In the genomic region with DNA sequence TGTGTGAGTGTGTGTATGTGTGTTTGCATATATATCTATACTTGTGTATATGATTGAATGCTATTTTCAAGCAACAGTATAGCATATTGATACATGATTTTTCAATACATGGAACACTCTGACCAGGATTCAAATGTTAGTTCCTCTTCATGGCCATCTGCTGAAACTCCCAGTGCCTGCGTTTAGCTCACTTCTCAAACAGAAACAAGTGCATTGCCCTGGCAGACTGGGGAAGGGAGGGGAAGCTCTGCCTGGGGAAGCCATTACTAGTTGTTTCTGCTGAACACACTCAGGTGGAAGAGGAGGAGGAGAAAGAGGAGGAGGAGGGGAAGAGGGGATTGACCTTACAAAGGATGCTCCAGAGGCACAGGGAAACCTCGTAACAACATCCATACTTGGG, we compare ENCODE assay signal across 25 mouse cellular contexts. TPM values are rescaled to one million over a fixed set of nuclear protein-coding genes. Genes with fewer than 3 reads are reported as not detected.
A peak's percentile ranks its signal among the peaks of the same experiment; 100 is the strongest.
DNase-seq lines count a peak whose midpoint lies in the region; ATAC-seq and TF ChIP-seq lines count a peak whose summit lies in the region.
"Had no signal": no experiment of that assay in that cellular context is flagged by ENCODE, and none has a peak within 500 bp of the region (broad histone marks: within the 10 kb centered on the region; RNA-seq: fewer than 3 reads in every experiment).

No protein-coding gene starts in this region.

- H3K4me3 ChIP-seq in liver, adult 2 months (ENCODE audit: insufficient read depth, low read depth, low read length): no peak overlapping the region
- no peak overlapping the region for H3K4me3 ChIP-seq in liver, postnatal 0 days (ENCODE audit: low read depth, low read length)
- H3K4me3 ChIP-seq: forebrain, embryonic 10.5 days; forebrain, embryonic 13.5 days; heart, adult 2 months; heart, embryonic 10.5 days; heart, embryonic 13.5 days; hindbrain, embryonic 12.5 days; hindbrain, embryonic 15.5 days had no signal

- TF ChIP-seq CTCF in liver, adult 2 months (IDR thresholded peaks at IDR 0.05; ENCODE audit: low read depth, low read length): no peak
- no peak for TF ChIP-seq CTCF in liver, postnatal 0 days (IDR thresholded peaks at IDR 0.05; ENCODE audit: low read depth)

- H3K79me2 ChIP-seq in liver, adult 2 months (ENCODE audit: control insufficient read depth, insufficient read depth, low read length): no peaks in the 10 kb centered on the region

- no peak overlapping the region for H3K4me2 ChIP-seq in liver, postnatal 0 days (ENCODE audit: low read depth, low read length)
- H3K4me2 ChIP-seq: forebrain, embryonic 13.5 days; heart, embryonic 13.5 days; hindbrain, embryonic 12.5 days; hindbrain, embryonic 15.5 days had no signal

- DNase-seq in heart, adult 11 months: peak; percentile 85
- DNase-seq in heart, postnatal 14 days: no peak
- DNase-seq in liver, adult 2 months (ENCODE audit: extremely low read depth, low read depth, low spot score): no peak
- no peak for DNase-seq in liver, postnatal 0 days
- DNase-seq in induced T-regulatory cell, adult 2 months (ENCODE audit: low read depth): peak; percentile 21
- DNase-seq in adrenal gland, postnatal 36 days: no peak
- DNase-seq: adrenal gland, postnatal 10 days; cerebellum, adult 11 months; cerebellum, adult 2 months; cerebellum, postnatal 10 days; gastrocnemius, postnatal 25 days; heart, adult 2 months had no signal

- H3K4me1 ChIP-seq in liver, adult 2 months (ENCODE audit: control insufficient read depth, insufficient read depth, low read length): no peaks in the 10 kb centered on the region
- no peaks in the 10 kb centered on the region for H3K4me1 ChIP-seq in liver, postnatal 0 days (ENCODE audit: insufficient read depth)
- H3K4me1 ChIP-seq: forebrain, embryonic 13.5 days had no signal

- no peak for TF ChIP-seq EP300 in liver, postnatal 0 days (IDR thresholded peaks at IDR 0.05; ENCODE audit: low read depth)

- peak overlapping the region; percentile 21; the same call in 1 of the 2 replicates for H3K27ac ChIP-seq in liver, adult 2 months (replicated peaks; ENCODE audit: insufficient read depth, low read depth, low read length)
- no peak overlapping the region for H3K27ac ChIP-seq in liver, postnatal 0 days (ENCODE audit: low read depth)
- H3K27ac ChIP-seq: forebrain, embryonic 10.5 days; forebrain, embryonic 13.5 days; heart, adult 2 months; heart, embryonic 10.5 days; heart, embryonic 13.5 days; hindbrain, embryonic 12.5 days; hindbrain, embryonic 15.5 days had no signal

- no peak overlapping the region for H3K9ac ChIP-seq in liver, adult 2 months (ENCODE audit: low read depth, low read length)
- no peak overlapping the region for H3K9ac ChIP-seq in liver, postnatal 0 days (replicated peaks)
- H3K9ac ChIP-seq: forebrain, embryonic 13.5 days; heart, embryonic 13.5 days; hindbrain, embryonic 12.5 days; hindbrain, embryonic 15.5 days had no signal

- TF ChIP-seq POLR2A in liver, adult 2 months (IDR thresholded peaks at IDR 0.05; ENCODE audit: extremely low read depth, insufficient read depth, low read length): no peak

- H3K9me3 ChIP-seq in liver, postnatal 0 days (ENCODE audit: low read length): no peaks in the 10 kb centered on the region
- H3K9me3 ChIP-seq: forebrain, embryonic 10.5 days; forebrain, embryonic 13.5 days; G1E; heart, embryonic 10.5 days; heart, embryonic 13.5 days; hindbrain, embryonic 12.5 days; hindbrain, embryonic 15.5 days had no signal

- no peaks in the 10 kb centered on the region for H3K36me3 ChIP-seq in liver, adult 2 months (ENCODE audit: control insufficient read depth, insufficient read depth, low read length)
- H3K36me3 ChIP-seq in liver, postnatal 0 days (replicated peaks; ENCODE audit: insufficient read depth, low read length): no peaks in the 10 kb centered on the region
- H3K36me3 ChIP-seq: forebrain, embryonic 10.5 days; G1E; heart, embryonic 10.5 days; heart, embryonic 13.5 days; hindbrain, embryonic 12.5 days; hindbrain, embryonic 15.5 days had no signal

- no peaks in the 10 kb centered on the region; the same call in 1 of the 2 replicates for H3K27me3 ChIP-seq in liver, adult 2 months (ENCODE audit: control insufficient read depth, insufficient read depth, low read length)
- no peaks in the 10 kb centered on the region for H3K27me3 ChIP-seq in liver, postnatal 0 days (ENCODE audit: insufficient read depth, low read length)
- H3K27me3 ChIP-seq: forebrain, embryonic 13.5 days; heart, embryonic 13.5 days; hindbrain, embryonic 12.5 days; hindbrain, embryonic 15.5 days had no signal

- intact Hi-C loops in heart, postnatal 14 days (cut with DNase I): no loop called here

- WGBS in liver, adult 2 months: 83% methylated on average over 2 of the region's 2 CpGs
- 53% methylated on average over 2 of the region's 2 CpGs for WGBS in liver, postnatal 0 days (ENCODE audit: insufficient replicate concordance)

- ATAC-seq in liver, postnatal 0 days: no peak
- ATAC-seq: forebrain, embryonic 13.5 days; forebrain, embryonic 16.5 days; intestine, embryonic 16.5 days; Patski had no signal

RNA-seq across cellular contexts. Expression of gene Il16, which starts 3.5 kb away (rescaled TPM):
- 10 to 100 TPM in 1 of 2 experiments, 1 to 10 TPM in 1; 8.0 to 10.6 TPM for total RNA-seq in heart, postnatal 14 days (2021)
- total RNA-seq in liver, adult 2 months (2014; rRNA removed): 4.1 and 5.0 TPM in 2 replicates
- 1.3 and 1.5 TPM in 2 replicates for polyA plus RNA-seq in liver, adult 2 months (2012; rRNA removed)
- 8.5 and 9.8 TPM in 2 replicates for polyA plus RNA-seq in liver, postnatal 0 days (2015; fragmentation: Nextera tagmentation; extraction: Ambion mirVana)
- 1 to 10 TPM; 3.5 to 4.7 TPM for total RNA-seq in adrenal gland, postnatal 36 days (2021)

RNA-seq across cellular contexts. Expression of gene Cfap161, which starts 52.7 kb away (rescaled TPM):
- under 1 TPM in 1 of 2 experiments, not detected in 1; 0.22 TPM for total RNA-seq in heart, postnatal 14 days (2021)
- not detected in 2 replicates for total RNA-seq in liver, adult 2 months (2014; rRNA removed)
- polyA plus RNA-seq in liver, adult 2 months (2012; rRNA removed): not detected in 2 replicates
- not detected in 2 replicates for polyA plus RNA-seq in liver, postnatal 0 days (2015; fragmentation: Nextera tagmentation; extraction: Ambion mirVana)
- total RNA-seq in adrenal gland, postnatal 36 days (2021): under 1 TPM; 0.30 to 0.53 TPM
- total RNA-seq: G1E; gastrocnemius, adult 18-20 months; gastrocnemius, postnatal 25 days; heart, adult 2 months; heart, postnatal 25 days; hematopoietic stem cell, adult 5-6 weeks had no signal
- polyA plus RNA-seq: forebrain, embryonic 10.5 days; G1E; Patski had no signal

Comparison
In these comparisons a context has a peak if more than half of its experiments do, and no peak if none do; other contexts are left out.
1. DNase-seq: peak in heart, adult 11 months (single experiment) and induced T-regulatory cell, adult 2 months (single experiment); none in heart, postnatal 14 days (0 of 2), liver, adult 2 months (single experiment), liver, postnatal 0 days (single experiment) and adrenal gland, postnatal 36 days (0 of 2).